Mouse (Mus musculus) adrenal gland, postnatal 14 days (tissue): ENCODE data around the gene Etfbkmt. TPM values are rescaled to one million over a fixed set of nuclear protein-coding genes. Genes with fewer than 3 reads are reported as not detected.
"Not testable (repeated sequence)": the region's sequence is repeated elsewhere in the genome, so short reads cannot be mapped to it uniquely, and the experiment has no call there.

Source experiments
- DNase-seq: peaks from one replicate; pipeline ENCODE4 v3.0.0; 2021; ENCODE audit warnings: mixed read lengths
- total RNA-seq: library from RNA; stranded (reverse); gene quantifications from 2 replicates; pipeline ENCODE4 v1.2.3, GENCODE M21; 2021

Gene Etfbkmt
- total RNA-seq, 1 experiment from 2014 or later: 32.2 TPM

DNA sequence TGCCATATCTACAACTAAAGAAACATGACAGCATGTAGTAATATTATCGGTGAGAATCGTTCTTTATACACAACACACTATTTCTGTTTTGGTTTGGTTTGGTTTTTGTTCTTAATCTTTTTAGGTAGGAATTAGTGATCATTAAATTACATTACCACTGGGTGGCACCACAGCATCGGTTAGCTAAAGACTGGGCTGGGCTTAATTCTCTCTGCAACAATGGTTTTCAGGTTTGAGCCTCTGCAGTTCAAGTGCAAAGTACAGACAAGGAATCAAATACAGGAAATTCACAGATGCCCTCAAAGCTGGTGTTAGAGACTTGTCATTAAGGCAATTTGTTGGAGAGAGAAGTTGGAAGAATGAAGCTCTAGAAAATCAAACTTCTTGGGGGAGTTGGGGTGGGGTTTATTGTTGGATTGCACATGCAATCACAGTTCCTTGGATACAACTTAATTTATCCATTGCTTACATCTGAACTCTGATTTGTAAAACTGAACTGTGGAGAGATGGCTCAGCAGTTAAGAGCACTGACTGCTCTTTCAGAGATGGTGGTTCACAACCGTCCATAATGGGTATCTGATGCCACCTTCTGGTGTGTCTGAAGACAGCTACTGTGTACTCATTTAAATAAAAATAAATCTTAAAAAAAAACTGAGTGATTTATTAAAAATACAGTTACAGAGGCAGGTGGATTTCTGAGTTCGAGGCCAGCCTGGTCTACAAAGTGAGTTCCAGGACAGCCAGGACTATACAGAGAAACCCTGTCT, 7.2 kb upstream of the Etfbkmt start:
- peak; percentile 61 for DNase-seq

DNA sequence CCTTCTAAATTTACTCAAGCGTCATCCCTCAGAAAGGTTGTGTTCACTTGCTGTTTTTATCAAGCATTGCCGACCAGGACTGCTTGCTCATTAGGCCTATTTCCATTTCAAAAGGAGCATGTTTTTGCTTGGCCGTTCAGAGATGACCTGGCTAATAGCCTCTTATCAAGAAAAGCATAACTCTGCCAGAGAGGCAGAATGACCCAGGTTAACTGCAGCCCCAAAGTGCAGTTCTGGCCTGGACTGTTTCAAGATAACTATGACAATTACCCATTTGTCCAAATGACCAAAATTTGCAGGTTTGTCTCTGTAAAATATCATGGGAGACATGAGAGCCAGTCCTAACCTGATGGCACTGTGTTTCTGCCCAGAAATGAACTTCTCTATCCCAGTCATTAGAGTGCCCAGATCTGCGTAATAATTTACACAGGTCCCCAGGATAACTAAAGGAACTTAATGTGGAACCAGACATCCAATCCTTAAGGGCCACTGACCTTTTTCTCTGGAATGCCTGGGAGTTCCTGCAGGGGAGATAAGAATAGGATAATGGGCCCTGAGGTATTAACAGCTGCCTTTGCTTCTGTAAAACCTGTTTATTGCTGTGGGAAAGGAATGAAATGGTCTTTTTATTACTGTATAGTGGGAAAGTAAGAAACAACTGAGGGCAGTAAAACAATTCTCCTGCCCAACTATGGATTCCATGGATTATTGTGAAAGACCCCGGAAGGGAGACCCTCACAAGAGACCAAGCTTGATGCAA, 5.1 kb upstream of the Etfbkmt start:
- DNase-seq: no peak

DNA sequence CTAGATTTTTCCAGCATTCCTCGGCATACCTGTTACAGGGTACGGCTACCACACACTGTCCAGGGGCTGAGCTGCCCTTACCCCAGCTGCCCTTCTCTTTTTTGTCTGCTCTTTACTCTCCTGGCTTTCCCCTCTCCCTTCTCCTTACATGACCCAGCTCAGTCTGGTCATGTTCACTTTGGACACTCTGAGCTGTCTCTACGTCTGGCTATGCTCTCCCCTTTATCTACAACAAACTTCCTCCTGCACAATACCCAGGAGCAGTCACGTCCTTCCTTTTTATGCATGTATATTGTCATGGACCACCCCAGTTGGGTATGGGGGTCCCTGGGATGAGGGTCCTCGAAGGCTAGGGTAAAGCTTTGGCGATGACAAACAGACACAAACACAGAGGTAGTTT, 4.0 kb upstream of the Etfbkmt start:
- DNase-seq: no peak

DNA sequence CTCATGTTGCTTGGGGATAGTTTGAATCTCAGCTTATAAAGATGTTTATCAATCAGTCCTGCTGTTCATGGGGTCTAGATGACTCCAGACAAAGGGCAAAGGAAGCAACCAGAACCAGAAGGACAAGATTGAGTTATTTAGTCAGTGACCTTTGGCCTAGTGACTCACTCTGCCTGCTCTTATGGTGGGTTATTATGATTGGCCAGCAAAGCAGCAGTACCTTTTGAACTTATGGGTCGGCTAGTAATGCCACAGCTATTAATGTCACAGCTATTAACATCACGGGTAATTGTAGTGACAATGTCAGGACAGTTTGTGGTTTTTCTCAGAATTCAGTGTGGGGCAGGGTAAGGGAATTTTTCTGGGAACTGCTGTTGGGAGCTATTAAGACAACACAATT, 1.7 kb upstream of the Etfbkmt start:
- no peak for DNase-seq

DNA sequence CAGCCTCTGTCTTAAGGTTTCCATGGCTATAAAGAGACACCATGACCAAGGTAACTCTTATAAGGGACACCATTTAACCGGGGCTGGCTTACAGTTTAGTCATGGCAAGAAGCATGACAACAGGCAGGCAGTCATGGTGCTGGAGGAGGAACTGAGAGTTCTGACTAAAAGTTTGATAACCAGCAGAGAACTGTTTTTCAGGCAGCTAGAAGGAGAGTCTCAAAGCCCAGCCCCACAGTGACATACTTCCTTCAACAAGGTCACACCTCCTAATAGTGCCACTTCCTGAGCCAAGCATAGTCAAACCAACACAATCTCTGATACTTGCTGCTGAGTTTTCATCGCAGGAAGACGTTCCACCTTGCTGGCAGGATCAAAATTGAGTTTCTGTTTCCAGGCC, 638 bp upstream of the Etfbkmt start:
- DNase-seq: no peak

DNA sequence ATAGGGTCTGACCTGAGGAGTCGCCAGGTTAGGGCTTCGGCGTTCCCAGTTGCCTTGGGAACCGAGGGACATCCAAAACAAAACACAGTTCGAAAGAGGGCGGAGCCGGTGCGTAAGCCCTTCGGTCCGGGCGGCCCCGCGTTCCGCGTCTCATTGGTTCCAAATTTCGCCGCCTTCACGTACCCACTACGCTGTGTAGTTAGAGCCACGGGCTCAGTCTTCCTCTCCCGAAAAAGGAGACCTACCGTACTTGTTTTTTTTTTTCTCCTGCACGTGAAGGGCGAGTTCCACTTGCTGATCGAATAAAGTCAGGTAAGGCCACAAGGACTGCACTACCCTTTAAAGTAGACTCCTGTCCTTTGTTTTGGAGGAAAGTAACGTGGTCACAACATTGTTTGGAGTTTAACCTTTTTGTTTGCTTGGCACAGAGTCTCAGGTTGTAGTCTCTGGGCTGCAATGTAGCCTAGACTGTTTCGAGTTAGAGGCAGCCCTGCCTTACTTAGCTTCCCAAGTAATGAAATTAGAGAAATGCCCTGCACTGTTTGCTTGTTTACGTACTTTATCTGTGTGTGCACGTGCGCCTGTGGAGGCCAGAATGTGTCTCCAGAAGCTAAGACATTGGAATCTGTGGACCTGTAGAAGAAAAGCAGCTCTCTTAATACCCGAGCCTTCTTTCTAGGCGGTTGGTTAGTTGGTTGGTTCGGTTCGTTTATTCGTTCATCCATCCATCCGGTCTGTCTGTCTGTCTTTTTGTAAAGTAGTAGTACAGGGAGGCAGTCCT, 1.9 kb downstream of the Etfbkmt start:
- DNase-seq: peak; percentile 93

DNA sequence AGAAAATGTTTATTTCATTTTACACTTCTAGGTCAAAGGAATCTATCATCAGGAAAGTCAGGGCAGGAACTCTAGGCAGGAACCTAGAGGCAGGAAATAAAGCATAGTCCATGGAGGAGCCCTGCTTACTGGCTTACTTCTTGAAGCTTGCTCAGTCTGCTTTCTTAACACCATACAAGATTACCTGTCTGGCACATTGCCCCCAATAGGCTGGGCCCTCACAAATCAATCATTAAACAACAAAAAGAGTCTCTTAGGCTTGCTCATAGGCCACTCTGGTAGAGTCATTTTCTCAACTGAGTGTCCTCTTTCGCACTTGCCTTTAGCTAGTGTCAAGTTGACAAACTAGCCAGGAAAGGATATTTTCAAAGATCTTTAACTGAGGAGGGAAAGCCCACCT, 5.5 kb downstream of the Etfbkmt start:
- no peak for DNase-seq

DNA sequence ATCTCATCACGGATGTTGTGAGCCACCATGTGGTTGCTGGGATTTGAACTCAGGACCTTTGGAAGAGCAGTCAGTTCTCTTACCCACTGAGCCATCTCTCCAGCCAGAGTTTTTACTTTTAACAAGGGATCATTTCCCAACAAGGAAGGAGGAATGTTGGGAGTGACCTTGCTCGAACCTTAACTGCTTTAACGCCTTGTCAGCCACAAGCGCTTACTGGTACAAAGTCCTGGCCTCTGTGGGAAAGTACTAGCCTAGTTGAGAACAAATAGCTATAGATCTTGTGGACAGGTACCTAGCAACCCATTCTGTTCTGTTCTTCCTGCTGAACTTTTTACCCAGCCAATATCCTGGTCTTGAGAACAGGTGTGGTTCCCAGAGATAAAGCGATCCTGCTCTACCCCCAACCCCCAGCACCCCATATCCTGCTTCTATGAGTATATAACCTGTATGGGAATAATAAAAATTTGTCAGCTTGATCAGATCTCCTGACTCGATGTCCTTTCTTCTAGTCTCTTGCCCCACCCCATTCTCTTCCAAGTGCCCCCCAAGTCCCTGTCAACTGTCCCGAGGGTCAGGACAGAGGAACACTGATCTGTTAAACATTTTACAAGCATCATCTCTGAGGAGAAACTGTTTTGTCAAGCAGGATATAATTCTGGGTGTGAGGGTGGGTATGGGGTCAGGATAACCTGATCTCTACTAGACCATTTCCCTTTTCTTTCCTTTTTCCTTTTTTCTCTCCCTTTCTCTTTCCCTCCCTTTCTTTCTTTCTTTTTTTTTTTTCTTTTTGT, 9.0 kb downstream of the Etfbkmt start:
- peak; percentile 21 for DNase-seq

DNA sequence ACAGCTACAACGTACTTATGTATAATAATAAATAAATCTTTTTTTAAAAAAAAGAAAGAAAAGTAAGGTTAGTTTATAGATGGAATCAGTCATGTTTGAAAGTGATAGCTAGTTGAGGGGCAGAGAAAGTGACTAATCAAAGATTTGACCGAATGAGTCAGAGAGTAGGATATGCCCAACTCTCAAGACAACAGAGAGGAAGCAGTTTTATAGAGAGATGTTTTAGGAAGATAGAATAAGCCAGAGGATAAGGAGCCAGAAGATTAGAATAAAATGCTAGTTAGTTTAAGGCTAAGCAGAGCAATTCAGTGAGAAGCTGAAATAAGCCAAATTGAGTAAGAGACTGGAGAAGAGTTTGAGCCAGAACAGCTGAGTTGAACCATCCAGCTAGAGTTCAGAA, 12.5 kb downstream of the Etfbkmt start:
- DNase-seq: no peak

DNA sequence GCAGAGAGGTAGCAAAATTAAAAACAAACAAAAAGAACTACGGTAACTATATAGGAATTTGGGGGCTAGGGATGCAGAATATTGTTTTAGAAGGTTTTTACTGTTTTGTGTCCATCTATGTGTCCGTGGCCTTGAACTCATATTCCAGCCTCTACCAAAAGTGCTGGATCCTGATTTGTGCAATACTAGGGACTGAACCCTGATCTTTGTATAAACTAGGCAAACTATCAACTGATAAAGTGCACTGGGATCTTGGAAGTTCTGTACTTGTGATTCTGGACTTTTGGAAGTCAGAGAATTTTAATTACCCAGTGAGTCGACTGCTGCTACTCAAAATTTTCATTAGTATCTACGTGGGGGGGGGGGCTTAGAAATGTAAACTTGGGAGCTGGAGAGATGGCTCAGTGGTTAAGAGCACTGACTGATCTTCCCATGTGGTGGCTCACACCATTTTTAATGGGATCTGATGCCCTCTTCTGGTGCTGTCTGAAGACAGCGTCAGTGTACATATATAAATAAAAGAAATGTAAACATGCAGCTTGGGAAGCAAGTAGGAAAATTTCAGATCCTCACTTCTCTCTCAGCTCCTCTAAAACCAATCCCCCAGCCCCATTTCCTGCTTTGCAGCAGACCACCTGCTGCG, 13.9 kb downstream of the Etfbkmt start:
- DNase-seq: no peak

DNA sequence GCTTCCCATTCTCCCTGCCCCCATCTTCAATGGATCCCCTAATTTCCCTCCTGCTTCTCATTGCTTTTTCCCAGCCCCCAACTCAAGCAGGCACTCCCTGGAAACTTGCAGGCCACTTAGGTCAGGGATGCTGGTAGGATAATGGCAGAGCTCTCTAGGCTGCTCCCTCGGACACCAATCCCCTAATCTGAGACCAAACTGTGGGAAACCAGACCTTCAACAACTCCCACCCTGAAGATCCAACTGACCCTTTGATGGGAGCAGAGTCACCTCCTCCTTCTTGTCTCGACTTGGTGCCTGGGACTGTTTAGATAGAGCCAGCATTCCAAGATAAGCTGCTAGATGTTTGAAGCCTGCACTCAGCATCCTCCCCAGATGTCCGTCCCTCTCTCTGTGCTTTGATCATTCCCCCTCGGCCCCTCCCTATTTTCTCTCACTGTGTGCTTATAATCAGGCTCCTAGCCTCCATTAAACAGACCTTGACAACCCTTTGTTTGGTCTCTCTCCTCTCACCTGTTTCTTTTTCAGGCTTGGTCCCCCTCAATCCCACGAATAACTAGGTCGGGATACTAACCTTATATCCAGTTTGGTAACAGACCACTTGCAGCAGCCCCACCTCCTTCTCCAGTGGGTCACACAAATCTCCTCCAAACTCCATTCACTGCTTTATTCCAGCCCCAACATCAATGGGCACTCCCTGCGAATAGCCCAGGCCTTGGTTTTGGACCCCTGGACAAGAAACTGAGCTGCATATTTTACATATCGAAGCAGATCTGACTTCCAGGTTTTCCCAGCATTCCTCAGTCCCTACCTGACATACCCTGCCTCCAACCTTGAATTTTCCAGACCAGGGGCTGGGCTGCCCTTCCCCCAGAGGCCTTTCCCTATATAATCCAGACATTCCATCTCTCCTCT, 14.7 kb downstream of the Etfbkmt start:
- no peak for DNase-seq

DNA sequence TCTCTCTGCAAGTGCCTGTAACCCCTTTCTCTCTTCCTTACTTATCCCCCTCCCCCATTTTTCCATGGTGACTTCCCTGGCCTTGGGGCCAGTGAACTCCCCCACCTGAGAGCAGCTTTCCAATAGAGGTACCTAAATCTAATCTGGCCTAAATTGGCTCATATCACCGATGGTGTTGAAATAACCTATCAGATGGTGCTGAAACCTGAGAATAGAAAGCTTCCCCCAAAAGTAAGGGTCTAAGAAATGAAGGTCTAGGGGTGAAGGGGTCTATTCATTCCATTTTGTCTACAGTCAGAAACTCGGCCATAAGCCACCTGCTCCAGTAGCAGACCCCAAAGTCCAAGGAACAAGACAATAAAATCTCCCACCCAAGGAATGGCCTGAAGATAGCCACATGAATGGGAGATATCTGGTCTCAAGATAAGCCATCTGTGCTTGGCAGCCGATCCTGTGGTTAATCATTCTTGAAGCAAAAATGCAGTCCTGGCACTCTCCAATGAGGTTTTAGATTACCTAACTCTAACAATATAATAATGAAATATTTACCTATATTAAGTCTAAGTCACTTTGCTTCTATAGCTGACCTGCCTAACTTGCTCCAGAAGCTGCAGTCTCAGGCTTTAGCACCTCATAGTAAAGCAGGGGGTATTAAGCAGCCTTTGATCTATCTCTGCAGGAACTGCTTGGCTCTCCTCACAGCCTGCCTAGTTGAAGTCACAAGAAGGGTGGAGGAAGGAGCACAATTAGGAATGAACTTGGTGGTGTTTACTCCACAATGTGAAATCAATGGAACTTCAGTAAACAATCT, 15.6 kb downstream of the Etfbkmt start:
- DNase-seq: no peak

DNA sequence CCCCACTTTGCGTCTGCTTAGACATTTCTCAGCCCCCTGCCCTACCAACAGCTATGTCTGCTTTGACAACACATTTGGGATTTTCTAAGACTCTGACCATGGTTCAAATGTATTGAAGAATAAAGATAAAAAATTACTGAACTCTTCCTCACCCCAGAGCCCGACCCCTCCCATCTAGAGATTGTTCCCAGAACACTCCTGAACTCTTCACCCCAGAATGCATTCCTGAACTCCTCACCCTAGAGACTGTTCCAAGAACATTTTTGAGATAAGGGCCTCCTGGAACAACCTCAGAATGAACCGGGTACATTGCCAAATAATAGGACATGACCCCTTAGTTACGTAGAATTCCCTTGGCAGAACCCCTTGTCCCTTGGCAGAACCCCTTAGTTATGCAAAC, 27.4 kb downstream of the Etfbkmt start:
- not testable (repeated sequence) for DNase-seq

DNA sequence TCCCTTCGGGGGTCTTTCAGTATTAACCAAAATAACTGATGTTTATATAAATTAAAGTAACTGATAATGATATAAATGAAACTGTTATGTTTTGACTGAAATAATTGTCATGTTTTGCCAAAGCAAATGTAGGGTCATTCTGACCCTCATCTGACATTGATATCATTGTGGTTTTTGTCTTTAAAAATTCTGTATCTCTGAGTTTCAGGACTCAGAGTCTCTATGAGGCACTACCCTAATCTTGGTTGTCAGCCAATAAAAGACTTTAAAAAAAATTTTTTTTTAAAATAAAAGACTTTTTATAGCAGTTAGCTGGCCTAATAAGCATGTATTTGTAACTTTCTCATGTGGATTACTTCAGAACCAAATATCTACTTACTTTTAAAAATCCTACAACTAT, 28.0 kb downstream of the Etfbkmt start:
- DNase-seq: no peak

DNA sequence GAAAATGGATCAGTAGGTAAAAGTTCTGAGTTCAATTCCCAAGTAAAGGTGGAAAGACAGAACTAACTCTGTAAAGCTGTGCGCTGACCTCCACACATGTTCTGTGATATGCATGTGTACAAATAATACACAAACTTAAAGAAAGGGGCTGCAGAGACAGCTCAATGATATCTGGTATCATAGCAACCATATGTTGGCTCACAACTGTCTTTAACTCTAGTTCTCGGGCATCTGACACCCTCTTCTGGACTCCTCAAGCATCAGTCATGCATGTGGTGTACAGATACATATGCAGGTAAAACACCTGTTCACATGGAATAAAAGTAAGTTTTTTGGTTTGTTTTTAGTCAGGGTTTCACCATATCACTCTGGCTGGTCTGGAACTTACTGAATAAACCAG, 28.8 kb downstream of the Etfbkmt start:
- no peak for DNase-seq

DNA sequence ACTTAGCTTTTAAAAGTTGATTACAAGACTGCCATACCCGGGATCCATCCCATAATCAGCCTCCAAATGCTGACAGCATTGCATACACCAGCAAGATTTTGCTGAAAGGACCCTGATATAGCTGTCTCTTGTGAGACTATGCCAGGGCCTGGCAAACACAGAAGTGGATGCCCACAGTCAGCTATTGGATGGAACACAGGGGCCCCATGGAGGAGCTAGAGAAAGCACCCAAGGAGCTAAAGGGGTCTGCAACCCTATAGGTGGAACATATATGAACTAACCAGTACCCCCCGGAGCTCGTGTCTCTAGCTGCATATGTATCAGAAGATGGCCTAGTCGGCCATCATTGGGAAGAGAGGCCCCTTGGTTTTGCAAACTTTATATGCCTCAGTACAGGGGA, 30.3 kb downstream of the Etfbkmt start:
- DNase-seq: not testable (repeated sequence)

DNA sequence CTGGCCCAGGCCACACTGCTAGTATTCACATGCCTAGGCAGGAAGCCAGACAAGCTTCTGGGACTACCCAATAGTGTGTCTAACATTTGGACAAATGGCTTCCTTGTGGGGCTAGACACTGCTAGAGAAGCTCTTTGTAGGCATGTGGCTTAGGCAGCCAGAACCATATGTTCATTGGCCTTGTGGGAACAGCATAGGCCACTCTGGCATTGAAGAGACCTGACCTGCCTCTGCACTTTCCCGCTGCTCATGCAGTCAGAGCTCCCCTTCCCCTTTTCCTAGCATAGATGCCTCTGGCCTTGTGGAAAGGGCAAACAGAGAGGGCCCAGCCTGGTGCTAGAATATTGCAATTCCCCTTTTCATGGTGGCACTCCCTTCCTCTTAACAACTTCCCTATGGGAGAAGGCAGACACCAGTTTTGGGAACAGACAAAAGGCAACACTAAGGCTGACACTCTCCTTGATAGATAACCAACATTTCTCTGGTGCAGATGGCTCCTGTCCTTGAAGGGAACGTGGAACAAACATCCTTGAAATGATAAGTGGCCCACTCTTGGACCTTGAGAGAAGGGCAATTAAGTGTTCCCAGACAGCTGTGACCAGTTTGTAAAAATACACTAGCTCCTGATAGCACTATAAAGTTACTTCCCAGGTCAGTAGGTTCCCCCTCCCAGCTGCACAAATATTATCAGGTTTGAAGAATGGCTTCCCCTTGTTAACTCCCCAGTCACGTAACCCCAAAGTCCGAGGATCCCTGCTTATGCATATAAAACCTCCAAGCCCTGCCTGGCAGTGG, 34.4 kb downstream of the Etfbkmt start:
- peak; percentile 53 for DNase-seq

DNA sequence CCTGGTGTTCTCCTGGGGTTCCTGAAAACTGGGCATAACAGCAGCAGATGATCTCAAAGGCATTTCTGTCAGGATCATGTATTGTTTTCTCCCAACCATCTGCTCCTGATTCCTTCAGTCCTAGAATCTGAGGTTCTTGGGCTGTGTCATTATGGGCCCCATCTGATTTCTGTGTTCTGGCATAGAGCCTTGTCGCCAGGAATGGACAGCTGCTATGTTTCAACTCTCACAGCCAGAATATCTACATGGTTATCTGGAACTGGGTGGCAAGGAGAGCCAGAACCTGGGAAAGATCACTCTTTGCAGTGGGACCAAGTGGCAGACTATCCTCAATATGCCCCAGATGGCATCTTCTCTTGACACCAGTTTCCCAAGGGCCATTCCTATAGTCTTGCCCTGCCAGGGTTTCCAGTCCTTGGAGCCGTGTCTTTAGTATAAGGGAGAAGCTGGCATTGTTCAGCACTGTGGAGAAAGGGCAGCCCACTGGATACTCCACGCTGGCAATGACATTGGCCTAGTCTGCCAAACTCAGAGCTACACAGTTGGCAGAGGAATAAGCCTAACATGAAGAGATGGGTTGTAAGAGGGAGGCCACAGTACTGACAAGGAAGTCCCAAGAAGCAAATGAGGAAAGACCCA, 35.4 kb downstream of the Etfbkmt start:
- peak; percentile 59 for DNase-seq
